Mouse (Mus musculus): ENCODE measurements around the gene Skap1.
A peak's percentile ranks its signal among the peaks of the same experiment; 100 is the strongest.

Skap1 gene

DNA sequence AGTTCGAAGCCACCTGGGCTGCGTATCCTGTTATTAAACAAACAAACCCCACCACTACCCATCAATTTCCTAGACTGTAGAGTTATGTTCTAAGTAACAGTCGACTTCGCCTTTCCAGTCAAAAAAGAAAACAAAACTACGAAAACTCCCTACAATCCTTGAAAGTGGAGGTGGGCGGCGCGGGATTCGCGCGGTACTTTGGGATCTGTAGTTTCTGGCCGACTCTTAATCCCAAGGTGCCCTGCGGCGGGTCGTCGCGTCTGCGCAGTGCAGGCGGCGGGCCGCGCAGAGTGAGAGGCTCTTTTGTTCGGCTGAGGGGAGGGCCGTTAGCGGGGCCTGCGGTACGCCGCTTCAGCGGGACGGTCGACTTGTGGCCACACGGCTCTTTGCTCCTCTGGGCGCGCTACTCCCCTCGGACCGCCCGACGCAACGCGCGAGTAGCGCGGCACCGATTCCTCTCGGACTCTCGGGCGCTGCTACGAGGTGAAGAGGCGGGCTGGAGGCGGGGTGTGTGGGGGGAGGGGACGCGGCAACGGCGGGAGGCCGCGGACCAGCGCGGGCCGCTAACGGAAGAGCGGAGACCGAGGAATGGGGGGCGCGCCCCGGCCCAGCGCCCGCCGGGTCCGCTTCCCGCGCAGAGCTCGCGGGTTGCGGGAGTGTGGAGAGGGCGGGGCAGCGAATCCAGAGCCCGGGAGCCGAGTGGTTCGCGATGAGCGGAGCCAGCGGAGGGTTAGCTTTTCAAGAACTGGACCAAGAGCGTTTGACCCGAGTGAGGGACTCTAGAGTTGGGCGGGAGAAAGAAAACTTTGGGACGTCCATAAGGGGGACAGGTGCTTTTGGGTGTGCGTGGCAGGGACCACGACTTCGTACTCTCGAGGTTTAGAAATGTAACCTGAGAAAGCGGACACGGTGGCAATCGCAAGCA is 324.7 kb downstream of the Skap1 start, which contains the start of gene Cbx1:
Cbx1 (plus strand) TSS at position 257 of the 925 bp plus-strand sequence.
- peak; percentile 87 for DNase-seq

DNA sequence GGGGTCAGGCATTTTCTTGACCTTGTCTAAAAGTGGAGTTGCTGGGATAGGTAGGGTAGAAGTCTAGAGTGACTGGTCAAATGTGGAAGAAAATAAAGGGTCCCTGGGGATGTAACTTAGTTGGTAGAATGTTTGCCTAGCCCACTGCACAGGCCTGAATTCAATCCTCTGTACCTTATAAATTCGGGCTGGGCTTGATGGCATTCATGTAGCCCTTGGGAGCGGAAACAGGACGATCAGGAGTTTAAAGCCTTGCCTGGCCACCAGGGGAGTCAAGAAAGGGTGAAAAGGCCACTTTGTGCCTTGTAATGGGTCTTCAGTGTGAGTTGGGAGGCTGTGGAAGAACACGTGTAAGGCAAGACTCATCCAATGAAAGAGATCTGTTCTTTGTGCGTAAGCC is 325.6 kb downstream of the Skap1 start:
- no peak for DNase-seq

DNA sequence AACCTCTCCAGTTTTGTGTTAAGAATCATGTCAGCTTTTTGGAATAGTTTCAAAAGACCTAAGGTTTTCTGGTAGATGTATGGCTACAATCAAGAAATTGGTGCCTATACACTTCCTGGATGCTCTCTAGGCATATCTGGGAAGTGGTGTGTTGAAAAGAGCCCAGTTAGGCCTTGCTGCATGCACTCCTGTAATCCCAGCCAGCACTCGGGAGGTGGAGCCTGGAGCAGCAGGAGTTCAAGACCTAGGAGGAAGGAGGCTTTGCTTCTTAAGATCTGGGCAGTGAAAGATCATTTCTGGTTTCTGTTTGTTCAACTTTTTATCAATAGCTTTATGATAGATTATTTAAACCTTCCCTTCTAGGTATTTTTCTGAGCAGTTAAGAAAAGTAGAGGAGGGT is 326.3 kb downstream of the Skap1 start:
- no peak for DNase-seq

DNA sequence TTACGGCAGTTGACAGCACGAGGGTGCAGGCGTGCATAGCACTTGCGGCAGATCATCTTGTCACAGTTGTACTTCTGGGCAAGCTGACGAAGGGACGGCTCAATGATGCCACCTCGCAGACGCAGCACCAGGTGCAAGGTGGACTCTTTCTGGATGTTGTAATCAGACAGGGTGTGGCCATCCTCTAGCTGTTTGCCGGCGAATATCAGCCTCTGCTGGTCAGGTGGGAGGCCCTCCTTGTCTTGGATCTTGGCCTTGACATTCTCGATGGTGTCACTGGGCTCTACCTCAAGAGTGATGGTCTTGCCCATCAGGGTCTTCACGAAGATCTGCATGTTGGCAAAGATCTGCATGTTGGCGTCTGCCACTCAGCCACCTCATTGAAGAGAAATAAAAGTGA is 331.1 kb downstream of the Skap1 start:
- no peak for DNase-seq

DNA sequence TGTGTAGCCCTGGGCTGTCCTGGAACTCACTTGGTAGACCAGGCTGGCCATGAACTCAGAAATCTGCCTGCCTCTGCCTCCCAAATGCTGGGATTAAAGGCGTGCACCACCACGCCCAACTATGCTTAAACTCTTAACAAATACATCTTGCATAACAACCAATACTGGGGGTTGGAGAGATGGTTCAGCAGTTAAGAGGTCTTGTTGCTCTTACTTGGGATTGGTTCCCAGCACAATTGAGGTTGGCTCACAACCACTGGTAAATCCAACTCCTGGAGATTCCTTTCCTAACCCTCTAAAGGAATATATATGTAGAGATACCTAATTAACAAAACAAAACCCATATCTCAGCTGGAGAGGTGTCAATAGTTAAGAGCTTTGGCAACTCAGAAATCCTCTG is 331.7 kb downstream of the Skap1 start:
- no peak for DNase-seq

DNA sequence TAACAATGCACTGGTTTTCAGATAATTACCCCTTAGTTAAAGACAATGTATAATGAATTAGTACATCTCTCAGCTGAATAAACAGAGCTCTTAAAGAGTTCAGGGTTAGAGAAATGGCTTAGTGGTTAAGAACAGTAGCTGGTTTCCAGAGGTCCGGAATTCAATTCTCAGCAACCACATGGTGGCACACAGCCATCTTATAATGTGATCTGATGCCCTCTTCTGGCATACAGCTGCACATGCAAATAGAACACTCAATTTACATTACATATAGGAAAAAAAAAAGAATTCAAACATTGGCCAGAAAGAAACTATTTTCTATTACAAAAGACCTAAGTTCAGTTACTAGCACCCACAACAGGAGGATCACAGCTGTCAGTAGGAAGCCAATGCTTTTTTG is 332.2 kb downstream of the Skap1 start:
- DNase-seq: no peak

DNA sequence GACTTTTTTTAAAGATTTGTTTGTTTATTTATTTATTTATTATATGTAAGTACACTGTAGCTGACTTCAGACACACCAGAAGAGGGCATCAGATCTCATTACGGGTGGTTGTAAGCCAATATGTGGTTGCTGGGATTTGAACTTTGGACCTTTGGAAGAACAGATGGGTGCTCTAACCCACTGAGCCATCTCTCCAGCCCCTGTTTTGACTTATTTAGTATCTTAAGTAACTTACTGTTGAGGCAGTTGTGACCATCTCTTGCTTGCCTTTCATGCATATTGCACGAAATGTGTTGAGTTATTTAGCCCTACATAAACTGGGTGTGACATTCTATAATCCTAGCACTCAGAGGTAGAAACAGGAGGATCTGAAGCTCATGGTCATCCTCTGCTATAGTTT is 335.1 kb downstream of the Skap1 start:
- no peak for DNase-seq

DNA sequence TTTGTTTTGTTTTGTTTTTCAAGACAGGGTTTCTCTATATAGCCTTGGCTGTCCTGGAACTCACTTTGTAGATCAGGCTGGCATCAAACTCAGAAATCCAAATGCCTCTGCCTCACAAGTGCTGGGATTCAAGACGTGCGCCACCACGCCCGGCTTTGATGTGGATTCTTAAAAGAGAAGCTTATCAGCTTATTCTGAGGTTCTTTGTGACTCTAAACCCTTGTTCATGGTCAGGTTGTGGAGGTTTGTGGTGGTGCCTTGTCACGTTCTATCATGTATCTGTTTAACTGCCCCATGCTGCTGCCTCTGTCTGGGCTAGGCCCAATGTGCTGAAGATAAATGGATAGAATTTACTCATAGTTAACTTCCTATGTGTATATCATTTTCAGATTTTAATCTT is 341.2 kb downstream of the Skap1 start:
- no peak for DNase-seq

DNA sequence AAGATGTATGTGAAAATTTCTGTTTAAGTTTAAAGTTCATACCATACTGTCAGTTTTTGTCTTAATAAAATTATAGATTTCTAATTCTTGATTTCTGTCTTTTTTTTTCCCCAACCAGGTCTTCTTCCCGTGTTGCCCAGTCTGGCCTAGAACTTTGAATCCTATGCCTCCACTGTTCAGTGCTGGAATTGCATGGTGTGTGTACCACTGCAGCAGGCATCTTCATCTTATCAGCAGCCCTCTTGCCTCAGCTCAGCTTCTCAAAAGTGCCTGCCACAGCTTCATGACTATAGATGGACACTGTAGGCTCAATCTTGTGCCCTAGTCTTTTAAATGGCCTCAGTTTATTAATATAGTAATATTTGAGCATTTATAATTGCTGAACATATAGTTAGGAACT is 343.7 kb downstream of the Skap1 start:
- no peak for DNase-seq
